Mouse (Mus musculus): ENCODE results near the gene Olfr628.

DNA sequence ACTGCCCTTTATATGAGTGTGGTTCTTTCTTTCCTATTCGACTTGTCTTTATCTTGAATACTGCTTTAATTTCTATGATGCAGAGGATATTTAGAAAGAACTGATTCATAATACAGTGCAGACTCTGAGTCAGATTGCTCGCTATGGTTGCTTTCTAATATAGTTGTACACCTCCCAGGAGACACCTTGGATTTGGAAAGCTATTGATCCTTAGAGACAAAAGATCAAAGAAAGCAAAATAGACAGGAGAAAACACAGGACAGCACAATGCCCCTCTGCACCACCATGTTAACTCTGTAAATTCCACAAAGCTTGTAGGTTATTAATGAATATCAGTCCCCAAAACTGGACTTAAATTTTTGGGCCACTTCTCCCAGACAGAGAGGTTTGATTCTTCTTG lies 14.7 kb downstream of the Olfr628 start, which contains the start of gene Olfr629:
- TF ChIP-seq CTCF (IDR thresholded peaks at IDR 0.05; ENCODE audit: low read depth, low read length) (no peak), POLR2A (IDR thresholded peaks at IDR 0.05; ENCODE audit: extremely low read depth, insufficient read depth, low read length) (no peak)

All from liver, adult 2 months (tissue).